Mouse (Mus musculus): ENCODE results near the gene Hist1h2bc. TPM values are rescaled to one million over a fixed set of nuclear protein-coding genes. Genes with fewer than 3 reads are reported as not detected.

Hist1h2bc gene
- polyA plus RNA-seq, 1 experiment from 2014 or later, result 28.7 TPM

GRCm38 (mm10) chr13:23688956-23689355, 5.0 kb downstream of the Hist1h2bc start:
- Histone ChIP-seq H3K9ac (replicated peaks) (no peak overlapping the region), H3K4me3 (no peak overlapping the region), H3K9me3 (no peaks in the 10 kb centered on the region), H3K27ac (replicated peaks) (no peak overlapping the region), H3K27me3 (no peaks in the 10 kb centered on the region), H3K36me3 (no peaks in the 10 kb centered on the region), H3K4me1 (peaks cover 13% of the 10 kb centered on the region), H3K4me2 (replicated peaks) (no peak overlapping the region)
- WGBS, result 91% methylated on average over 2 of the region's 2 CpGs
- ATAC-seq (ENCODE audit: low FRiP score, low read depth), result no peak

GRCm38 (mm10) chr13:23689459-23689858, 5.5 kb downstream of the Hist1h2bc start:
- H3K4me1 ChIP-seq, result peaks cover 13% of the 10 kb centered on the region
- no peak for ATAC-seq (ENCODE audit: low FRiP score, low read depth)
- no peaks in the 10 kb centered on the region for H3K9me3 ChIP-seq
- WGBS, result 89% methylated on average over 2 of the region's 2 CpGs
- no peak overlapping the region for H3K4me2 ChIP-seq (replicated peaks)
- H3K4me3 ChIP-seq, result no peak overlapping the region
- H3K27me3 ChIP-seq, result no peaks in the 10 kb centered on the region
- no peak overlapping the region for H3K9ac ChIP-seq (replicated peaks)
- H3K36me3 ChIP-seq, result no peaks in the 10 kb centered on the region
- H3K27ac ChIP-seq (replicated peaks), result no peak overlapping the region

DNA sequence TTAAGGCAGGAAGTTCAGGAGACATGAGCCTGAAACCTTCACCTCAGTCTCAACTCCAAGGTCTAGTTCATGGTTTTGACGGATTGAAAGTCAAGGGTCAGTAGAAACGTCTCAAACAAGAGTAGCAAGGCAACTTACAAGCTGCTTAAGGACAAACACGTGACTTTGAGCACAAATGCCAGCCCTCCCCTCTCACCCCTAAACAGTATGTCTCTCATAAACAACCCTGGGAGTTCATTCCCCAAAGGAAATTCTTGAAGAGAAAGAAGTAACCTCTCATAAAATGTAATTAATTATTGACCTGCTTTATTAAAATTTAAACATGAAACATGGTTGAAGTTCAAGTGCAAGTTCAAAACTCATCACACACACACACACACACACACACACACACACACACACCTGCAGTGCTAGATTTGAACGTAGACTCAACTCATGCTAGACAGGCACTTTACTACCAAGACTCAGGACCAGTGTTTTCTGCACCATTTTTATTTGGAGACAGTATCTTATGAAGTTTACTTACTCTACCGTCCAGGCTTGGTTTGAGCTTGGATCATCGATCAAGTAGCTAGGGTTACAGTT, 9.9 kb downstream of the Hist1h2bc start:
- 88% methylated on average over 6 of the region's 6 CpGs for WGBS
- Histone ChIP-seq H3K4me1 (0 out of 2 replicates have a peak, but pooled peaks cover 5% of the 10 kb centered on the region), H3K9me3 (no peaks in the 10 kb centered on the region), H3K9ac (replicated peaks) (no peak overlapping the region), H3K4me3 (no peak overlapping the region), H3K4me2 (replicated peaks) (no peak overlapping the region), H3K27me3 (no peaks in the 10 kb centered on the region), H3K36me3 (no peaks in the 10 kb centered on the region), H3K27ac (replicated peaks) (no peak overlapping the region)
- no peak for ATAC-seq (ENCODE audit: low FRiP score, low read depth)

GRCm38 (mm10) chr13:23694956-23695355, 11.0 kb downstream of the Hist1h2bc start:
- WGBS, result 93% methylated on average over 9 of the region's 9 CpGs
- Histone ChIP-seq H3K9ac (replicated peaks) (no peak overlapping the region), H3K36me3 (no peaks in the 10 kb centered on the region), H3K4me3 (no peak overlapping the region), H3K27ac (replicated peaks) (no peak overlapping the region), H3K4me2 (replicated peaks) (no peak overlapping the region), H3K9me3 (no peaks in the 10 kb centered on the region), H3K4me1 (0 out of 2 replicates have a peak, but pooled peaks cover 5% of the 10 kb centered on the region), H3K27me3 (no peaks in the 10 kb centered on the region)
- no peak for ATAC-seq (ENCODE audit: low FRiP score, low read depth)

- ATAC-seq (ENCODE audit: low FRiP score, low read depth), result no peak
- Histone ChIP-seq H3K27ac (replicated peaks) (no peak within 1 kb of the TSS), H3K27me3 (no peaks in the 10 kb centered on the region), H3K9ac (replicated peaks) (no peak within 1 kb of the TSS), H3K4me1 (0 out of 2 replicates have a peak, but pooled peaks cover 5% of the 10 kb centered on the region), H3K36me3 (no peaks in the 10 kb centered on the region), H3K4me3 (no peak within 1 kb of the TSS), H3K9me3 (no peaks in the 10 kb centered on the region), H3K4me2 (replicated peaks) (no peak within 1 kb of the TSS)
- WGBS, result 45% methylated on average over 10 of the region's 13 CpGs
These were observed 11.5 kb downstream of the Hist1h2bc start, which contains the start of gene Hist1h1t for GRCm38 (mm10) chr13:23695514-23695913. Gene Hist1h1t (plus strand): TSS chr13:23695814.

DNA sequence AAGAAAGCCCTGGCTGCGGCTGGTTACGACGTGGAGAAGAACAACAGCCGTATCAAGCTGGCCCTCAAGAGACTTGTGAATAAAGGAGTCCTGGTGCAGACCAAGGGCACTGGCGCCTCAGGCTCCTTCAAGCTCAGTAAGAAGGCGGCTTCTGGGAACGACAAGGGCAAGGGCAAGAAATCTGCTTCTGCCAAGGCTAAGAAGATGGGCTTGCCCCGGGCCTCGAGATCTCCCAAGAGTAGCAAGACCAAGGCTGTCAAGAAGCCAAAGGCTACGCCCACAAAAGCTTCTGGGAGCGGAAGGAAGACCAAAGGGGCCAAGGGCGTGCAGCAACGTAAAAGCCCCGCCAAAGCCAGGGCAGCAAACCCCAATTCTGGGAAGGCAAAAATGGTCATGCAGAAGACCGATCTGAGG, 12.1 kb downstream of the Hist1h2bc start:
- Histone ChIP-seq H3K9ac (replicated peaks) (no peak overlapping the region), H3K4me3 (no peak overlapping the region), H3K9me3 (no peaks in the 10 kb centered on the region), H3K4me1 (0 out of 2 replicates have a peak, but pooled peaks cover 5% of the 10 kb centered on the region), H3K4me2 (replicated peaks) (no peak overlapping the region), H3K27me3 (no peaks in the 10 kb centered on the region), H3K36me3 (no peaks in the 10 kb centered on the region), H3K27ac (replicated peaks) (no peak overlapping the region)
- 63% methylated on average over 15 of the region's 15 CpGs for WGBS
- no peak for ATAC-seq (ENCODE audit: low FRiP score, low read depth)

DNA sequence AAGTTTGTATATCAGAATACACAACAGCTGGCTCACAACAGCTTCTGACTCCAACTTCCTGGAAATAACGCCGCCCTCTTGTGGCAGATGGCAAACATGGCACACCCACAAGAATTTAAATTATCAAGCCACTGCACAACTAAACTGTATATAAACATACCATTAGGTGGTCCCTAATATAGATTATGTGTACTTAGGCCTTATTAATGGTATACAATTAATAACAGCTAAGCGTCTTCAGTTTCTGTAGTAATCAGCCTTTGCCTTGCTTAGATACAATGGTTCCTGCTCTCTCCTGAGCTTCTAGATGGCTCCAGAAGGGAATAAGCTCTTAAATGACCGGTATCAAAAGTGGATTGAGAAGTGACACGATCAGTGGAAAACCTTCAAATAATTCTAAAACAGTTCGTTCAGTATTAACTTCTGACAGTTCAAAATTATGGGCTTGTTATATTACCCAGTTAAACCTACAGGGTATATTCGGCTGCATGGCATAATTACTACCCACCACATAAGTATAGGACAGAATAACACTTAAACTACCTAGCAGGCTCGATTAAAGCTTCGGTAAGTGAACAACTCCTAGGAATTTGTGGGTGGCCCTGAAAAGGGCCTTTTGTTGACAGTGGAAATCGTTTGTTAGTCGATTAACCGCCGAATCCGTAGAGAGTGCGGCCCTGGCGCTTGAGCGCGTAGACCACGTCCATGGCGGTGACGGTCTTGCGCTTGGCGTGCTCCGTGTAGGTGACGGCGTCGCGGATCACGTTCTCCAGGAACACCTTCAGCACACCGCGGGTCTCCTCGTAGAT, 13.7 kb downstream of the Hist1h2bc start:
- ATAC-seq (ENCODE audit: low FRiP score, low read depth), result peak; percentile 53
- H3K9ac ChIP-seq (replicated peaks), result peak overlapping the region; percentile 65
- no peaks in the 10 kb centered on the region for H3K27me3 ChIP-seq
- H3K4me3 ChIP-seq, result peak overlapping the region; percentile 47
- 0 out of 2 replicates have a peak, but pooled peaks cover 5% of the 10 kb centered on the region for H3K4me1 ChIP-seq
- no peaks in the 10 kb centered on the region for H3K9me3 ChIP-seq
- peak overlapping the region; percentile 77 for H3K4me2 ChIP-seq (replicated peaks)
- WGBS, result under 1% methylated on average over 27 of the region's 32 CpGs
- H3K27ac ChIP-seq (replicated peaks), result peak overlapping the region; percentile 92
- no peaks in the 10 kb centered on the region for H3K36me3 ChIP-seq

DNA sequence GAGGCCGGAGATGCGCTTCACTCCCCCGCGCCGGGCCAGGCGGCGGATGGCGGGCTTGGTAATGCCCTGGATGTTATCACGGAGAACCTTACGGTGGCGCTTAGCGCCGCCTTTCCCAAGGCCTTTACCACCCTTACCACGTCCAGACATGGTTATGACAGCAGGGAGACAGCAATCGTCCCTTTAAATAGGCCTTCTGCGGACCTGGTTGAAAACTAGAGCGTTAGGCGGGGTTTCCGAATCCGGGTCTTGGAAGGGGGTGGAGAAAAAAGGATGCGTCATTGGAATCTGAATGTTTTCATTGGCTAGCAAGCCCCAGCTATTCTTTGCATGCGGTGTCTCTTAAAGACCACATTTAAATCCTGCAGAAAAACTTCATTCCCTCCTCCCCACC, 14.3 kb downstream of the Hist1h2bc start, which contains the start of gene Hist1h4c:
Gene Hist1h4c (minus strand): TSS at position 155 of the 394 bp plus-strand sequence.
- H3K27ac ChIP-seq (replicated peaks), result peak within 1 kb of the TSS; percentile 92
- 0% methylated on average over 18 of the region's 22 CpGs for WGBS
- H3K4me2 ChIP-seq (replicated peaks), result peak within 1 kb of the TSS; percentile 77
- H3K9me3 ChIP-seq, result no peaks in the 10 kb centered on the region
- no peaks in the 10 kb centered on the region for H3K27me3 ChIP-seq
- H3K4me3 ChIP-seq, result peak within 1 kb of the TSS; percentile 47
- H3K9ac ChIP-seq (replicated peaks), result peak within 1 kb of the TSS; percentile 65
- H3K36me3 ChIP-seq, result no peaks in the 10 kb centered on the region
- 0 out of 2 replicates have a peak, but pooled peaks cover 5% of the 10 kb centered on the region for H3K4me1 ChIP-seq
- ATAC-seq (ENCODE audit: low FRiP score, low read depth), result peak; percentile 95

DNA sequence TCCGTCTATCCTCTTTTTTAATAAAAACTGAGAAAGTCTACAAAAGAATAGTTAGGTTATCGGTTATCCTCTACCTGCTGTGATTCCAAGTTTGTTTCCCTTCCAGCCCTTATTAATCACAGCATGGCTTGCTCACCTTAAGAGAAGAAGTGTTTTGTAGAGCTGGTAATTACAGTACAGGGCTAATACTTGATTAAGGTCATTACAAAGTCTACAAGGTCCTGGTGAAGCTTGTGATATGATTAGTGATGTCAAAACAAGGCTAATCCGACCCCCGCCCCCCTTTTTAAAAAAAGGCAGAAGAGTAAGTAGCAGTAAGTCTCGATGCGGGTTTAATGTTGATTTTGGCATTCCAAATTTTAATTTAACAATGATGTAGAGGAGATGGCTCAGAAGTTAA, 15.0 kb downstream of the Hist1h2bc start:
- no peak for ATAC-seq (ENCODE audit: low FRiP score, low read depth)
- H3K9me3 ChIP-seq, result no peaks in the 10 kb centered on the region
- H3K27me3 ChIP-seq, result no peaks in the 10 kb centered on the region
- H3K36me3 ChIP-seq, result no peaks in the 10 kb centered on the region
- H3K4me1 ChIP-seq, result 0 out of 2 replicates have a peak, but pooled peaks cover 5% of the 10 kb centered on the region
- peak overlapping the region; percentile 92 for H3K27ac ChIP-seq (replicated peaks)
- H3K4me3 ChIP-seq, result no peak overlapping the region; the same call in 1 of the 2 replicates
- H3K9ac ChIP-seq (replicated peaks), result no peak overlapping the region
- 56% methylated on average over 6 of the region's 6 CpGs for WGBS
- H3K4me2 ChIP-seq (replicated peaks), result peak overlapping the region; percentile 77; the same call in 1 of the 2 replicates

- H3K9ac ChIP-seq (replicated peaks), result no peak overlapping the region
- H3K4me2 ChIP-seq (replicated peaks), result no peak overlapping the region
- H3K9me3 ChIP-seq, result no peaks in the 10 kb centered on the region
- H3K27ac ChIP-seq (replicated peaks), result no peak overlapping the region
- 74% methylated on average over 3 of the region's 3 CpGs for WGBS
- H3K27me3 ChIP-seq, result no peaks in the 10 kb centered on the region
- H3K36me3 ChIP-seq, result no peaks in the 10 kb centered on the region
- H3K4me3 ChIP-seq, result no peak overlapping the region
- ATAC-seq (ENCODE audit: low FRiP score, low read depth), result no peak
- H3K4me1 ChIP-seq, result 0 out of 2 replicates have a peak, but pooled peaks cover 5% of the 10 kb centered on the region
These were observed 15.8 kb downstream of the Hist1h2bc start for GRCm38 (mm10) chr13:23699767-23700166.

GRCm38 (mm10) chr13:23700786-23701520, 17.0 kb downstream of the Hist1h2bc start:
- Histone ChIP-seq H3K9me3 (no peaks in the 10 kb centered on the region), H3K4me1 (0 out of 2 replicates have a peak, but pooled peaks cover 5% of the 10 kb centered on the region), H3K4me3 (no peak overlapping the region), H3K4me2 (replicated peaks) (no peak overlapping the region), H3K9ac (replicated peaks) (no peak overlapping the region), H3K27me3 (no peaks in the 10 kb centered on the region), H3K27ac (replicated peaks) (no peak overlapping the region), H3K36me3 (no peaks in the 10 kb centered on the region)
- WGBS, result 32% methylated on average over 8 of the region's 8 CpGs
- peak; percentile 48 for ATAC-seq (ENCODE audit: low FRiP score, low read depth)
